Mouse (Mus musculus) MEL (cell line): ENCODE measurements at regions not wholly inside any gene's neighbourhood (a gene's known extent, or its start where the extent isn't known, plus 50 kb on each side); places are given as distances from the start of the nearest gene placed in this dataset.

Source experiments
- CTCF ChIP-seq, 3 experiments: IDR thresholded peaks in 2 of 3; conservative IDR thresholded peaks in 1 of 3; 2 replicates each; pipeline ENCODE4 v1.5.1; 2011 to 2012; ENCODE audit warnings: low read length in 3 of 3, low read depth in 2 of 3, mild to moderate bottlenecking in 2 of 3, improper control_type of control experiment in 1 of 3, inconsistent platforms in 1 of 3, mixed read lengths in 1 of 3, moderate library complexity in 1 of 3; ENCODE audit not compliant: control insufficient read depth in 1 of 3, insufficient read depth in 1 of 3, poor library complexity in 1 of 3, severe bottlenecking in 1 of 3
- EP300 ChIP-seq, 2 experiments: IDR thresholded peaks; 2 replicates each; pipeline ENCODE4 v1.6.1; 2011; ENCODE audit warnings: improper control_type of control experiment in 2 of 2, low read length in 2 of 2, low read depth in 1 of 2, mild to moderate bottlenecking in 1 of 2
- GABPA ChIP-seq: IDR thresholded peaks from 2 replicates; pipeline ENCODE4 v1.6.1; 2012; ENCODE audit warnings: low read depth, mild to moderate bottlenecking, inconsistent platforms, low read length, improper control_type of control experiment, moderate library complexity
- GATA1 ChIP-seq: IDR thresholded peaks from 2 replicates; pipeline ENCODE4 v1.6.1; 2011; ENCODE audit warnings: low read depth, low read length, improper control_type of control experiment
- MYC ChIP-seq: IDR thresholded peaks from 2 replicates; pipeline ENCODE4 v1.6.1; 2011; ENCODE audit warnings: low read depth, mild to moderate bottlenecking, low read length, improper control_type of control experiment, moderate library complexity
- POLR2A ChIP-seq, 2 experiments: IDR thresholded peaks; 2 replicates each; pipeline ENCODE4 v1.6.1; 2011 to 2012; ENCODE audit warnings: low read length in 2 of 2, mild to moderate bottlenecking in 2 of 2, control low read depth in 1 of 2, improper control_type of control experiment in 1 of 2, low read depth in 1 of 2, moderate library complexity in 1 of 2; ENCODE audit not compliant: control insufficient read depth in 1 of 2, insufficient read depth in 1 of 2, poor library complexity in 1 of 2
- SMC3 ChIP-seq: IDR thresholded peaks from 2 replicates; pipeline ENCODE4 v1.6.1; 2011; ENCODE audit warnings: low read depth, low read length, improper control_type of control experiment
- TAL1 ChIP-seq: IDR thresholded peaks from 2 replicates; pipeline ENCODE4 v1.6.1; 2012; ENCODE audit warnings: mild to moderate bottlenecking, inconsistent platforms, low read length, moderate library complexity, mixed read lengths
- UBTF ChIP-seq: IDR thresholded peaks from 2 replicates; pipeline ENCODE4 v1.6.1; 2012; ENCODE audit warnings: low read depth, mild to moderate bottlenecking, inconsistent platforms, low read length, improper control_type of control experiment, moderate library complexity, borderline replicate concordance; ENCODE audit not compliant: insufficient read depth
- ZMIZ1 ChIP-seq: IDR thresholded peaks from 2 replicates; pipeline ENCODE4 v1.6.1; 2012; ENCODE audit warnings: low read depth, mild to moderate bottlenecking, inconsistent platforms, low read length, improper control_type of control experiment, moderate library complexity

GRCm38 (mm10) chr6:98850906-98851305 lies 508.4 kb upstream of the Gm765 start:
- TF ChIP-seq CTCF (IDR thresholded peaks at IDR 0.05 in 2 of 3, conservative IDR thresholded peaks at IDR 0.05 in 1 of 3; ENCODE audit: control insufficient read depth in 1 of 3, insufficient read depth in 1 of 3, low read depth in 2 of 3, low read length in 3 of 3, poor library complexity in 1 of 3, severe bottlenecking in 1 of 3) (no peak), SMC3 (no peak), POLR2A (IDR thresholded peaks at IDR 0.05; ENCODE audit: control insufficient read depth in 1 of 2, insufficient read depth in 1 of 2, low read depth in 1 of 2, low read length in 2 of 2, poor library complexity in 1 of 2) (no peak), GATA1 (no peak), MYC (no peak), UBTF (no peak), TAL1 (no peak), ZMIZ1 (no peak), EP300 (IDR thresholded peaks at IDR 0.05; ENCODE audit: low read depth in 1 of 2, low read length in 2 of 2) (no peak), GABPA (no peak)
